Mouse (Mus musculus) stomach, adult 2 months (tissue): ENCODE measurements around the gene Gm5415. TPM values are rescaled to one million over a fixed set of nuclear protein-coding genes. Genes with fewer than 3 reads are reported as not detected.

Experiments
- polyA plus RNA-seq: library from polyadenylated mRNA; depleted of rRNA; stranded (reverse); fragments of >200 nt; gene quantifications from 2 replicates; pipeline ENCODE4 v1.2.3, GENCODE M21; 2012; rRNA removed

Gm5415 gene
- polyA plus RNA-seq, result not detected in 2 replicates

GRCm38 (mm10) chr1:32547194-32547593 lies at the start of gene Gm5415:
Gene Gm5415, minus strand, starts transcription at chr1:32547294.

